Mouse (Mus musculus) c-Kit-positive CD71-positive TER-119-positive erythroid progenitor cells, embryonic 14.5 days (primary cell): Measurements from ENCODE around the gene Rec114.
A peak's percentile ranks its signal among the peaks of the same experiment; 100 is the strongest.

ENCODE experiments used
- DNase-seq: peaks from one replicate; pipeline ENCODE4 v3.0.0-alpha.2; 2013; ENCODE audit warnings: low spot score

Gene Rec114

GRCm38 (mm10) chr9:58662007-58662406 lies 81.8 kb downstream of the Rec114 start:
- DNase-seq, result no peak

- no peak for DNase-seq
Observed at GRCm38 (mm10) chr9:58660673-58661072, 83.1 kb downstream of the Rec114 start.

GRCm38 (mm10) chr9:58659989-58660388 lies 83.8 kb downstream of the Rec114 start:
- peak; percentile 59 for DNase-seq

- no peak for DNase-seq
Observed at GRCm38 (mm10) chr9:58659331-58659730, 84.4 kb downstream of the Rec114 start.

GRCm38 (mm10) chr9:58658596-58659309 lies 85.0 kb downstream of the Rec114 start:
- DNase-seq, result peak; percentile 54

GRCm38 (mm10) chr9:58657735-58658512 lies 85.8 kb downstream of the Rec114 start:
- DNase-seq, result peak; percentile 84

- DNase-seq, result no peak
Observed at GRCm38 (mm10) chr9:58656824-58657223, 86.9 kb downstream of the Rec114 start.

- peak; percentile 74 for DNase-seq
Observed at GRCm38 (mm10) chr9:58656396-58656795, 87.4 kb downstream of the Rec114 start.

GRCm38 (mm10) chr9:58654494-58654893 lies 89.3 kb downstream of the Rec114 start:
- no peak for DNase-seq

- DNase-seq, result peak; percentile 72
Observed at GRCm38 (mm10) chr9:58651993-58652392, 91.8 kb downstream of the Rec114 start.

GRCm38 (mm10) chr9:58649265-58649626 lies 94.5 kb downstream of the Rec114 start:
- DNase-seq, result no peak

- no peak for DNase-seq
Observed at GRCm38 (mm10) chr9:58648406-58649264, 95.1 kb downstream of the Rec114 start.

GRCm38 (mm10) chr9:58630441-58630840 lies 113.3 kb downstream of the Rec114 start:
- no peak for DNase-seq

GRCm38 (mm10) chr9:58627197-58627596 lies 116.6 kb downstream of the Rec114 start:
- DNase-seq, result no peak

GRCm38 (mm10) chr9:58623009-58623408 lies 120.8 kb downstream of the Rec114 start:
- no peak for DNase-seq

- peak; percentile 14 for DNase-seq
Observed at GRCm38 (mm10) chr9:58615064-58615938, 128.5 kb downstream of the Rec114 start.

- no peak for DNase-seq
Observed at GRCm38 (mm10) chr9:58613790-58614189, 130.0 kb downstream of the Rec114 start.
